Mouse (Mus musculus): ENCODE results near the gene Acot7.

GRCm38 (mm10) chr4:152226901-152227486, 49.1 kb downstream of the Acot7 start:
- TF ChIP-seq TAL1 (IDR thresholded peaks at IDR 0.05; ENCODE audit: low read length) (no peak), GATA1 (IDR thresholded peaks at IDR 0.05; ENCODE audit: low read length) (no peak)
